Mouse (Mus musculus): ENCODE results near the gene Hs1bp3.

DNA sequence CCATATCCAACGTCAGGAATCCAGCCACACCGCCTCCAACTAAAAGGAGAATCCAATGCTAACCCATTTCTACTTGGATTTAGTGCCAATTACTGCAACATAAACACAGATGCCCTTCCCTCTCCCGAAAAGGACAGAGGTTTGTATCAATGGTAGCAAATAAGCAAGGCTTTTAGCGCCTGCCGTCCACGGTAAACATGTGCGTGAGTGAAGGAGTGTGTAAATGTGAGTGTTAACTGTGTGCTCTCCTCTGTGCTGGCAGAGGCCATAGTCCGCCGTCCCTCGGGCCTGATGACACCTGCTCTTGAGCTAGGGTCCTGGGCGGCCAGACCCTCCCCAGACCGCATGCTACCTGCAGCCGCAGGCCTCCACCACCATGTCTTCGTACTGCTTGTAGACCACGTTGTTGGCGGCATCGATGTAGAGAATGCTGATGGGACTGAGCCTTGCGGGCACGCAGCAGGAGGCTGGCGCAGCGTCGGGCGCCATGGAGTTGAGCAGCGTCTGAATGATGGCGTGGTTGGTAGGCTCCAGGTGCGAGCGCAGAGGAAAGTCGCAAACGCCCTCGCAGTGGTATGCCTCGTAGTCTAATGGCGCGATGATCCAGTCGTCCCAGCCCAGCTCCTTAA is 15.5 kb upstream of the Hs1bp3 start:
- TF ChIP-seq CTCF (IDR thresholded peaks at IDR 0.05; ENCODE audit: low read depth) (no peak), EP300 (IDR thresholded peaks at IDR 0.05; ENCODE audit: low read depth) (no peak)
